Mouse (Mus musculus): ENCODE results near the gene Lrrc28. TPM values are rescaled to one million over a fixed set of nuclear protein-coding genes. Genes with fewer than 3 reads are reported as not detected.

Gene Lrrc28
- polyA plus RNA-seq, 1 experiment from 2014 or later, result 13.4 TPM

GRCm38 (mm10) chr7:67463565-67463964 lies 181.5 kb downstream of the Lrrc28 start:
- Histone ChIP-seq H3K27me3 (replicated peaks; ENCODE audit: insufficient read depth, low read length) (no peaks in the 10 kb centered on the region), H3K4me2 (replicated peaks; ENCODE audit: low read depth, low read length) (no peak overlapping the region), H3K9me3 (ENCODE audit: low read length) (no peaks in the 10 kb centered on the region), H3K4me1 (ENCODE audit: insufficient read depth, low read depth, low read length) (peaks cover 40% of the 10 kb centered on the region), H3K36me3 (ENCODE audit: insufficient read depth, low read length) (no peaks in the 10 kb centered on the region), H3K4me3 (ENCODE audit: low read depth, low read length) (no peak overlapping the region), H3K9ac (replicated peaks; ENCODE audit: low read depth) (no peak overlapping the region), H3K27ac (ENCODE audit: low read length) (peak overlapping the region; percentile 90)
- DNase-seq (ENCODE audit: low spot score) (peak; percentile 94), ATAC-seq (peak; percentile 79)
- WGBS, result 14% methylated on average over 7 of the region's 7 CpGs
- no peak for TF ChIP-seq CTCF (IDR thresholded peaks at IDR 0.05)
- TF ChIP-seq EP300 (IDR thresholded peaks at IDR 0.05), result peak; percentile 96

Other genes starting within 250 kb of the Lrrc28 start
- gene Ttc23, start 2.1 kb upstream of the Lrrc28 start, polyA plus RNA-seq (2015; fragmentation: Nextera tagmentation; extraction: Ambion mirVana), result 14.4 and 17.3 TPM in 2 replicates
- 6.5 and 8.1 TPM in 2 replicates for gene Synm, start 114.5 kb upstream of the Lrrc28 start, polyA plus RNA-seq (2015; fragmentation: Nextera tagmentation; extraction: Ambion mirVana)